Mouse (Mus musculus): ENCODE data around the gene Kcnk3.
A peak's percentile ranks its signal among the peaks of the same experiment; 100 is the strongest.

Kcnk3 gene

DNA sequence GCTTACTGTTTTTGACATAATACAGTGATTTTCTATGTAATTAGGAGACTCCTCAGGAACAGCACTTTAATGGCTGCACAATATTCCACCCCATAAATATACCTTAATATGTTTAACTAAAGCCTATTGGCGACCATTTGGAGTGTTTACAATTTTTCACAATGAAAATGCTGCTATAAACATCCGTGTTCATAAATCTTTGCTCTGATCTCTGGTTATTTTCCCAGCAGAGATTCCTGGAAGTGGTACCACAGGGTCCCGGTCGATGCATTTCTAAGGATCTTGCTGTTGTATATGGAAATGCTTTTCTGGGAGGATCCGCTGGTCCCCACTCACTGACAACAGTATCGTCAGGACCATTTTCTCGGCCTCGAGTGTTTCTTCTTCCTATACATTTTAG is 25.3 kb downstream of the Kcnk3 start:
- no peak for DNase-seq (ENCODE audit: low spot score in 2 of 2)

DNA sequence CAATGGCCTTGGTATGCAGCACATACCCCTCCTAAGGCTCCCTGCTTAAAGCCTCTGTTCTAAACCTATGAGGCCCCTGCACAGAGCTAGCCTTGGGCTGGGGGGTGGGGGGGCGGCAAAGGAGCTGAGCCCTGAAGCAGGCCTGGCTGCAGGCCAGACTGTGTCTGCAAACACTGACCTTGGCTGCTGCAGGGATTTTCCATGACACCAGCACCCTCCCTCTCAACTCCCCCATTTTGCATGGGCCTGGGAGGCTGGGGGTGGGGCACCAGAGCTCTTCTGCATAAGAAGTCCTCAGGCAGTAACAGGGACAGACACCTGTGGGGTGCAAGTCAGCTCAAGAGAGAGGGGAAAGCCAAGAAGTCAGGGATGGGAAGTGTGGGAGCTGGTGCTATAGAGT is 26.3 kb downstream of the Kcnk3 start:
- DNase-seq (ENCODE audit: low spot score in 2 of 2) = no peak

DNA sequence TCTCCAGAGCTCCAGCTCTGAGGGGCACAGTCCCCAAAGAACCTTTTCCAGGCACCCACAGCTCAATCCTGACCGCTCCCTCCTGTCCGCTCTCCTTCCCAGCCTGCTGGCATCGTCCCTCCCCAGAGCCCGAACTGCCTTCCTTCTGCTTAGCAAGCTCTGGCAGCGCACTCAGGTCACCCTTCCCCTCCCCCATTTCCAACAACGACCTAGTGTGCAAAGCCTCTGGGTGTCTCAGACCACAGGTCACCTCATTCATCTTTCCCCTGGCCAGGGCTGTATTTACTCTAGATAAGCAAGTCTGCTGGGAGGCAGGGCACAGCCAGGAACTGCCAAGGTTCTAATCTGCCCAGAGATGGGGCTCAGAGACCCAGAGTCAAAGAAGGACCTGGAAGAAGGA is 27.4 kb downstream of the Kcnk3 start:
- DNase-seq (ENCODE audit: low spot score in 2 of 2) = no peak

DNA sequence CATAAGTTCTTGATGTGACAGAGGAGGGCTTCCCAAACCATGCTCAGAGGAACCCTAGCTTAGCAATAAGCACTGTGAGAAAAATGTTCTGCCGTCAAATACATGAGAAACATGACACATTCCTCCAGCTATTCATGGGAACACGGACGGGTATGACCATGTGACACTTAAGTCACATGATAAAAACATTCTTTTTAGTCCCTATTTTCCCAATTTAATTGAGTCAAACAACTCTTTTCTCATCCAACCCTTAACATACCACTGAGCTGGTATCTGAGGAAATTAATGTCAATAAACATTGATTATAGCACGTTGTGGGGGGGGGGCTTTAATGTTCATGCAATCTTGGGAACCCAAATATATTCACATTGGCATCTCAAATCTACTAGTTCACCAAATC is 27.8 kb downstream of the Kcnk3 start:
- DNase-seq (ENCODE audit: low spot score in 2 of 2) = no peak

DNA sequence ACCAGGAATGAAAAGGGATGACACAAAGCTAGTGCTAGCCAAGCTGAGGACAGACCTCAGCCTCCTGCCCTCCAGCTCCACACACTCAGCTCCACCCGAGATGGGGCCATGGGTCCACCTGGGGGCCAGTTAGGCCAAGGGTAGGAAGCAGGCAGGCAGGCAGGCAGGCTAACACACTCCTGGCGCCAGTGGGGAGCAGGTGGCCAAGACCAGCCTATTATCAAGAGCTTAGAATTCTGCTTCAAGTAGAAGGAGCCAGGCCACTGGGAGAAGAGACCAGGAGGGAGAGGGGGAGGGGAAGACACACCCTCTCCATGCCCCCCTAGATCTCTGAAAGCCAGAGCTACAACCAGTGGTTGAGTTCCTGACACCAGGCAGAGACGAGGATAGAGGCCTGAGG is 28.7 kb downstream of the Kcnk3 start:
- no peak for DNase-seq (ENCODE audit: low spot score in 2 of 2)

DNA sequence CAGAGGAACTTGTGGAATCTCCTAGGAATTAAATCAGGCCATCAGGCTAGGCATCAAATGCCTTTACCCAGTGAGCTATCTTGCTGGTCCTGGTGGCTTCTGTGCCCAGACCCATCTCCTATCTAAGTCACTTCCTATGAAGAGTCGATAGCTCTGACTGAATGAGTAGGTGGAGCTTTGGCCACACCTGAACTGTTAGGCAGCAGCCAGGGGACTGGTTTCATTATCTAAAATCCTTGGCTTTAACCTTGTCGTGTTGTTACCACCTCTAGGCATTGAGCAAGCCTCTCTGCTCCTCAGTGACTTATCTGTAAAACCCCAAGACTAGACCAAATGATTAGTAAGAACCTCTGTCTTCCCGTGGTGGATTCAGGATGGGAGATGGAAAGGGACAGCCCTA is 29.4 kb downstream of the Kcnk3 start:
- DNase-seq (ENCODE audit: low spot score in 2 of 2) = no peak

DNA sequence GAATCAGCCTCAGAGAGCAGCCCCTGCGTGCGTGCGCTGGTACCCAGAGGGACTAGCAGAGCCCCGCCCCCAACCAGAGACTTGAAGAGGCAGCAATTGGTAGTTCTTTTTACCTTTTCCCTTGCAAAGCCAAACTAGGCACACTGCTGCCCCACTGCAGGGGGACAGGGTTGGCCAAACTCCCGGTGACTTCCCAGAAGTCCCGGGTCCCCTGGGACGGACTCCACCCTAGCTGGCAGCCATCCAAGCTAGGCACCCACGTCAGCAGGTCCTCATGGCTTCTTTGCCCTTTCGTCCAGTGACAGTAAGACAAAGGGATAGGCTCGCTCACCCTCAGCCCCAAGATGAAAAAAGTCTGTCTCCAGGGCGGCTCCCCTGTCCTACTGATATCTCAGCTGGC is 29.9 kb downstream of the Kcnk3 start:
- DNase-seq (ENCODE audit: low spot score in 2 of 2) = peak in 1 of 2 experiments; percentile 70

DNA sequence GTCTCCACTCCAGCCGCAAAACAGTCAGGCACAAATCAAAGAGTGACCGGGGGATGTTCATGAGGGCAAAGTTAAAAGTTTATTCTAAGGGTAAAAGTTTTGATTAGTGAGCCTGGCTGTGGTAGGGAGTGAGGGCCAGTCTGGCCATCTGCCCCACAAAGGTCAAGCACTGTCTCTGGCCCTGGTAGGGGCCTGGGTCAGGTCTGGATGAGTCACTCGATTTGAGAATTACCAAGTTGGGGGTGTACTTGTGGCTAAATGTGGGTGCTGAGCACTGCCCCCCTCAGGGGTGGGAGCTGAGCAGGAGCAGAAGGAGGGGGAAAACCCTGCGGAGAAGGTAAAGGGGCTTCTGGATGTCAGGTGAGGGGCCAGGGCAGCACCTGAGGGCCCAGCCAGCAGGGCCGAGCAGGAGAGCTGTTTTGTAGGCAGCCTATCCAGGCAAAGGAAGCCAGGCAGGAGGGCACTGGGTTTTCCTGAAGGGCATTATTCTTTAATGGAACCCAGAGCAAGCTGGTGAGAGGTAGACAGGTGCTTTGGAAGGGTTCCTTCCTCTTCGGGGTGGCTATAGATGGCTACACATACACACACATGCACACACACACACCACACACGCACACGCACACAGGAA is 30.5 kb downstream of the Kcnk3 start:
- no peak for DNase-seq (ENCODE audit: low spot score in 2 of 2)

DNA sequence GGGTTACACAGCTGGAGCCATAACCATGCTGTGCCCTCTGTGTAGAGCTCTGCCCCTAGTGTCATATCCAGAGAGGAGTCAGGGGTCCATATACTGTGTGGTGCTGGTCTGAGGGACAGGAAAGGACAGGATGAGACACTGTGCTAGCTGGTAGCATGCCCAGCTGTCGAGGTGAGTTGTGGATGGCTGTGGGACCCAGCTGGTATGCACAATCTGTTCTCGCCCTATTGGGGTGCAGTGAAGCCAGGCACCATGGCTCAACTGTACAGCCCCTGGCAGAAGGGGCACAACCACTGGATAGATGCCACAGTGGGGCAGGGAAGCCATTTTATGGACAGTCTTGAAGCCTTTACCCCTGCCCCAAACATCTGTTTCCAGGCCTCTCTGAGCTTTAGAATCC is 31.2 kb downstream of the Kcnk3 start:
- no peak for DNase-seq (ENCODE audit: low spot score in 2 of 2)

DNA sequence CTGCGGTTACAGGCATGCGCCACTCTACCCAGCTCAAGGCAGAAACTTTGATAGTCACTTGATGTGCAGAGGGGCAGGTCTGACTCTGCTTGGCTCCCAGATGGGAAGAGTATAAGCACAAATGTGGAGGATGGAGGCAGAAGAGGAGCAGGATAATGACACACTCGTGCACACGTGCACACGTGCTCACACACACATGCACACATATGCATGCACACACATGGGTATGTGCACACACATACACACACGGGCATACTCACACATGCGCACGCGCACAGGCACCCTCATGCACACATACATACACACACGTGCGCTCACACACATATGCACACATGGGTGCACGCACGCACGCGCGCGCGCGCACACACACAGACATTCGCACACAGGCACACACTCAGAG is 32.6 kb downstream of the Kcnk3 start:
- no peak for DNase-seq (ENCODE audit: low spot score in 2 of 2)

DNA sequence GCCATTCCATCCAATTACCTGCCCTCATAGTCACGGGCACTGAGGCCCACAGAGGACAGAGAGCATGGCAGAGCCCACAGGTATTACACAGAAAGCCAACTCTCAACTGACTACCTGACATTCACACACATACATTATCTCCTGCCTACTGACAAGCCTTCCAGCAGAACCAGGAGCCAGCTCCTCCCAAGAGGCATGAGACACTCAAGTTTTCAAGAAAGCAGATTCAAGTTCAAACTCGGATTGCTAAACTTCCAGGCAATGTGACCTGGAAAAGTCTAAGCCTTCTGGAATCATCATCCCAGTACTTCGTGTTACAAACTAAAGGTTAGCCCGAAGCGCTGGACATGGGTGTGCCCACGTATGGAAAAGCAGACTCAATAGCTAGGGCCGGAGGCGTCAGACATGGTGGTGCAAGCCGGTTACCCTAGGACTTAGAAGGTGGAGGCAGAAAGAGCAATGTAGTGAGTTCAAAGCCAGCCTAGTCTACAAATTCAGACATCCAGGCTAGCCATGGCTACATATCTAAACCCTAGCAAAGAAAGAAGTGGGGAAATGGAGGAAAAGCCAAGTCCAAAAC is 33.3 kb downstream of the Kcnk3 start:
- DNase-seq (ENCODE audit: low spot score in 2 of 2) = no peak

DNA sequence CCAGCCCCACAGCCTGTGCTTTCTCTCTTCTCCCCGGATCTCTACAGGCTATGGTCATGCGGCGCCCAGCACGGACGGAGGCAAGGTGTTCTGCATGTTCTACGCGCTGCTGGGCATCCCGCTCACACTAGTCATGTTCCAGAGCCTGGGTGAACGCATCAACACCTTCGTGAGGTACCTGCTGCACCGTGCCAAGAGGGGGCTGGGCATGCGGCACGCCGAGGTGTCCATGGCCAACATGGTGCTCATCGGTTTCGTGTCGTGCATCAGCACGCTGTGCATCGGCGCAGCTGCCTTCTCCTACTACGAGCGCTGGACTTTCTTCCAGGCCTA is 33.8 kb downstream of the Kcnk3 start:
- no peak for DNase-seq (ENCODE audit: low spot score in 2 of 2)

DNA sequence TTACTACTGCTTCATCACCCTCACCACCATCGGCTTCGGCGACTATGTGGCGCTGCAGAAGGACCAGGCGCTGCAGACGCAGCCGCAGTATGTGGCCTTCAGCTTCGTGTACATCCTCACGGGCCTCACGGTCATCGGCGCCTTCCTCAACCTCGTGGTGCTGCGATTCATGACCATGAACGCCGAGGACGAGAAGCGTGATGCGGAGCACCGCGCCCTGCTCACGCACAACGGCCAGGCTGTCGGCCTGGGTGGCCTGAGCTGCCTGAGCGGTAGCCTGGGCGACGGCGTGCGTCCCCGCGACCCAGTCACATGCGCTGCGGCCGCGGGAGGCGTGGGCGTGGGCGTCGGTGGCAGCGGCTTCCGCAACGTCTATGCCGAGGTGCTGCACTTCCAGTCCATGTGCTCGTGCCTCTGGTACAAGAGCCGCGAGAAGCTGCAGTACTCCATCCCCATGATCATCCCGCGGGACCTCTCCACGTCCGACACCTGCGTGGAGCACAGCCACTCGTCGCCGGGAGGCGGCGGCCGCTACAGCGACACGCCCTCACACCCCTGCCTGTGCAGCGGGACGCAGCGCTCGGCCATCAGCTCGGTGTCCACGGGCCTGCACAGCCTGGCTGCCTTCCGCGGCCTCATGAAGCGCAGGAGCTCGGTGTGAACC is 34.3 kb downstream of the Kcnk3 start:
- DNase-seq (ENCODE audit: low spot score in 2 of 2) = no peak

DNA sequence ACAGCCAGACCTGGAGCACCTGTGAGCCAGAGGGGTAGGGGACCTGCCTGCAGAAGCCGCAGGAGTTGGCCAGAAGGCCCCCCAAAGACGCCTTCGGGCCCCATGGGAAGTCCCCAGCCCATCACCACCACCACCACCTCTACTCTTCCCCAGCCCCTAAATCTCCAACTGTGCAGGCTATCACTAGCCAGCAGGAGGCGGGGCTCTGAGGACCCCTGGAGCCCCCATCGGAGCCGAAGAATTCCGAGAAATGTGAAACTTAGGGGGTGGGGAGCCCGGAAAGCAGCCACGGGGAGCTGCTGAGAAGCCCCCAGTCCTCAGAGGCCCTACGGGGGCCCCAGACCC is 34.8 kb downstream of the Kcnk3 start:
- no peak for DNase-seq (ENCODE audit: low spot score in 2 of 2)

DNA sequence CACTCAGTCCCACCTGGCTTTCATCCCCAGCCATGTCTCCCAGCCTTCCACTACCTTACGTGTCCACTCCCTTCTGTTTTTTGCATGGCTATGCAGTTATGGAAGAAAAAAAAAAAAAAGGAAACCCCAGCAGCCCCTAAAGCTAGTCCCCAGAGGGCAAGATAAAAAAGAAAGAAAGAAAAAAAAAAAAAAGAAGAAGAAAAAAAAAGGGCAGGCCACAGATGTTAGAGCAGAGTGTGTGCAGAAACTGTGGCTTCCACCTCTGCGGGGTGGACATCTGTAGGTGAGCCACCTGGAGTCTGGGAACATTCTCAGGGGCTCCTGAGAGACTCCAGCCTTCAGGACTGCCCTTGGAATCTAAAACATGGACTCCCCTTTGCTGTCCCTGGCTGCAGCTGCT is 35.4 kb downstream of the Kcnk3 start:
- DNase-seq (ENCODE audit: low spot score in 2 of 2) = no peak

DNA sequence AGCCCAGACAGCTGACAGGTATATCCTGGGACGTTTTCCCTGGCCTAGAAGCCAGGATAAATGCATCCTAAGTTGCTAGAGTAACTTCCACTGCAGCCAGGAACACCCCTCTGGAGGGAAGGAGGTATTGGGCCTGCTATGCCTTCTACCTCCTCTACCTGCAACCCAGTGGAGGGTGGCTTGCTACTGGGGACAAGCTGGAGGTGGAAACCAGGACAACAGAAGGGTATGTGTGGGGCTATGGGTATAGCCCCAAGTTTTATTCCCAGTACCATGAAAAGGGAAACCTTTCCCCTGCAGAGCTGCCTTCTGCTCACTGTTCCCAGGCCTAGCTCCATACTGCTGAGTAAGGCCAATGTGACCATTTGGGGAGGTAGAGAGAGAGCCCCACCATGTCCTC is 36.3 kb downstream of the Kcnk3 start:
- DNase-seq (ENCODE audit: low spot score in 2 of 2) = no peak

DNA sequence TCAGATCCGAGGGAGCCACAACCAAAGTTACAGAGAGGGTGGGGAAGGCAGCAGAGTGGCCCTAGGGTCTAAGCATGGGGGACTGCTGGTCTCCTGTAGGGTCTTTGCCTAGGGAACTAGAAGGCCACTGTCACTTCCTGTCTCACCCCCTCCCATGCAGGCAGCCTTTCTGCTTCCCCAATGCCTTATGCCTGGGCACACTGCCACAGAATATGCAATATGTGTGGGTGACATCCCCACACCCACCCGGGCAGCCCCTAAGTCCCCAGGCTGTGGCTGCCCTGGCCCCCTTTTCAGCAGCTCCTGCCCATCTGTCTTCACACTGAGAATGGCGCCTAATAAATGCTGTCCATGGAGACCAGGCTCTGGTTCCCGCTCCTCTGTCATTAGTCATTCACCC is 36.9 kb downstream of the Kcnk3 start:
- DNase-seq (ENCODE audit: low spot score in 2 of 2) = no peak

DNA sequence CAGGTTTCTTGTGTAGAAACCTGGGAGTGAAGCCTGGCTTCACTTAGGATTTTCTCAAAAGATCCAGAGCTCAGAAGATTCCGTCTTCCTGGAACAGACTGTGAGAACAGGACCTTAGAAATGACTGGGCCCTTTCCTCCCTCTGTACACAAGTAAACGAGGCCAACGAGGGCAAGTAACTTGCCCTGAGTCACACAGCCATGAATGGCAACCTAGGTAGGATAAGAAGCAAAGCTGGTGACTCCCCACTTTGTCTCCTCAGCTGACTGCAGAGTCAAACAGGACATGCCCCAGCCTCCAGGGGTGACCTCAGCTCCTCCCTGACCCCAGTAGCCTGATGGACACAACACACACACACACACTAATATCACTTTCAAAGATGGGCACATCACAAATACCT is 37.4 kb downstream of the Kcnk3 start:
- no peak for DNase-seq (ENCODE audit: low spot score in 2 of 2)

DNA sequence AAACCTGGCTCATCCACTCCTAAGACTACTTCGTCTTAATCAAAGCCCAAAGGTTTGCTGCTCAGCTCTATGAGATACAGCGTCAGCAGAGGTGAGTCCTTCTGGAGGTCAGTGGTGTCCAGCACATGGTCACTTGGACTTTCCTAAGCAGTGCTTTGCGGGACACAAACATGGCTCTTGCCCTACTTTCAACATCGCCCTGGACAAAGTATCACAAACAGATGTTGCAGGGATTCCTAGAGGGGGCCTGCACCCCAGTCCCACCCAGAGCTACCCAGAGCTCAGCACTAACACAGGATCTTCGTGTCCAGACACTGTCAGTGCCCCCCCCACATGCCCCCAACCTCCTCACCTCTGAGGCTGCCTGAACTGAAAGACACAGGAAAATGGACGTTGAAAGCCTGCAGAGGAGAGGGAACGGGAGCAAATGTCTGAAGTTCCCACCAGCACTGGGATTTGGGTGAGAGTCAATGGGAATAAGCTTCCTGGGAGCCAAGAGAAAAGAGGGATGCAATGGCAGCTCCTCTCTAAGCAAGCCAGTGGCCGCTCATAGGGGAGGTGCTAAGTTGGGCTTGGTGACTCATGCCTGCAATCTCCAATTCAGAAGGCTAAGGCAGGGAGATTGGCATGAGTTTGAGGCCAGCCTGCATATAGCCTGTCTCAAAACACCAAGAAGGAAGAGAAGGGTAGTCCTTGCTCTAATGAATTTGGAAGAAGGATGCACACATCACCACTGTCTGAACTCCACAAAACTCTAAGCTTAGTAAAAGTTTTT is 38.5 kb downstream of the Kcnk3 start:
- no peak for DNase-seq (ENCODE audit: low spot score in 2 of 2)

DNA sequence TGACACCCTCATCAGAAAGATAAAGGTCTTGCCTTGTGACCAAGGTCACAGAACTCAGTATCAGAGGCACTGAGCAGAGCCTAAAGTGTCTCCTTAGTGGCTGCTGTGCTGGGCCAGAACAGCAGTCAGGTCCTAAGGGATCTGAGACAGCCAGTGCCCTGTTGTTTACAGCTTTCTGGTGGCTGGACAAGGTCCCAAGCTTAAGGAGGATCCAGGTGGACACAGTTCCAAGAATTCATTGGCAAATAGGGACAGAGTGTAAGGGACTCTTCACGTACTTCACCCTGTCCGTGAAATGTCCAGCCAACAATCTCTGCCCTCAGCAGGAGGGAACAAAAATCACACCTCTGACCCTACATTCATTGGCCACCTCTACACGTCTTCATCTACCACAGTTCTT is 40.5 kb downstream of the Kcnk3 start:
- DNase-seq (ENCODE audit: low spot score in 2 of 2) = no peak

DNA sequence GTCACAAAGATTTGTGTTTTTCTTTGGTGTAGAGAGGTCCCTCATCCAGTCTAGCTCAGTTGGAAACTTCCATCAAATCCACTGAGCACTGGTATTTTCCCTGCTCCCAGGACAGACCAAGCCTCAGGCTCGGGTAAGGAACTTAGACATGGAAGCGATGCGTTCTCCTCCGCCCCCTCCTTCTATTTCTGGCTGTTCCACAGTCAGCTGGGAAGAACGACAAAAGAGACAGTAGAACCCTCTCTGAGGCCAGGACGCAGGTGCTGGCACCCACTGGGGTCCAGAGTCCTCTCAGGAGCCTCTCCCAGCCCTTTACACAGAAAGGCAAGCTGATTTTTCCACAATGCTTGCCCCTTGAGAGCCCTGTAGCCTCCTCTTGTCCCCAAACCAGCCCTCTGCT is 42.4 kb downstream of the Kcnk3 start:
- no peak for DNase-seq (ENCODE audit: low spot score in 2 of 2)

DNA sequence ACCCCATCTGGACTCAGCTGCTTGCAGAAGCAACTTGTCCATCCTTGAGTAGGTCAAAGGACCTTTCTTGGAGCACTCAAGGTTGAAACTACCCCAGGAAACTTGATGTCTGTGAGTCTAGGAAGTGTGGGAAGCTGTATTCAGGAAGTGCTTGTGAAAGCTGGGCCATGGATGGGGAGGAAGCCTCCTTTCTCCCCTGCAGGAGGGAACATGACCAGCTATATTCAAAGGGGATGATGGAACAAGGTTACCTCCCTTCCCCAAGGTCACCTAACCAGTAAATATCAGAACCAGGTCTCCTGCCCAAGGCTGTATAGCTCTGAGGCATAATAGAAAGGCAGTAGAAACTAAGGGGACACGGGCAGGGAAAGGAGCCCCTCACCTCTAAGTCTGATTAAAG is 44.2 kb downstream of the Kcnk3 start:
- no peak for DNase-seq (ENCODE audit: low spot score in 2 of 2)

DNA sequence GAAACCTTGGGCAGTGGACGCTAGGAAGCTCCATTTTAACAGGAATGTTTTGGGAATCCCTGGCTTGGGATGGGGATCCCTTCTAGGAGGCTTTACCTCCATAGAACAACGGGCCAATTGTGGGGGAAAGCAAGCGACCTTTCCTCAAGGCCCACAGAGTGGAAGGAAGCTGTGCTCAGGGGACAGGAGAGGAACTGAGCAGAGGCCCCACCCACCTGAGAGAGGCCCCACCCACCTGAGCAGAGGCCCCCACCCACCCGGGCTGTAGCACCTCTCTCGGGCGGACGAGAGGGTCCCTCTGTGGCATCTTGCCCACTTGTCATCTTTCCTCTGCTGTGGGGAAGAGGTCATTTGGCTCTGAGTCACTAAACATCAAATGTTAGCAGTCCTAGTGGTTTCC is 49.0 kb downstream of the Kcnk3 start:
- DNase-seq (ENCODE audit: low spot score in 2 of 2) = no peak
